ENCODE assay signal across 15 mouse cellular contexts in the genomic region with DNA sequence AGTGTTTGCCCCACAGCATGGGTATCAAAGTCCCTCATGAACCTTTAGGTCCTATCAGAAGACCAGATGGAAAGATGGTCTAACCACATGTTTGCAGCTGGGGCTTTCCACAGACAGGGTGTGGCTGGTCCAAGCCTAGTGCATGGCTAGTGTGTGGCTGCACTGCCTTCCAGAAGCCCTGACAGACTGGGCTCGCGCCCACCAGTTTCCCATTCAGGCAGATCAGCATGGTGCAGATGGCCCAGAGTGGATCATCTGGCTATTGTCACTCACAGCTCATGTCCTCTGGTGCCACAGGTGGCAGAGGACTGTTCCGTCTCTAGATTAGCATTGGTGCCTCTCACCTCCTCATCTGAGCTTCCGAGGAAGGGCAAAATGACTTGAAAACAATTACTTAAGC. TPM values are rescaled to one million over a fixed set of nuclear protein-coding genes. Genes with fewer than 3 reads are reported as not detected.
DNase-seq lines count a peak whose midpoint lies in the region; ATAC-seq and TF ChIP-seq lines count a peak whose summit lies in the region.
"Had no signal": no experiment of that assay in that cellular context is flagged by ENCODE, and none has a peak within 500 bp of the region (broad histone marks: within the 10 kb centered on the region; RNA-seq: fewer than 3 reads in every experiment).

No protein-coding gene starts in this region.

- H3K9ac ChIP-seq in kidney, embryonic 15.5 days = no peak overlapping the region
- 0 out of 2 replicates have a peak overlapping the region, but pooled peaks have one; percentile 20 for H3K9ac ChIP-seq in heart, embryonic 15.5 days
- no peak overlapping the region for H3K9ac ChIP-seq in limb, embryonic 14.5 days (ENCODE audit: low read depth, low read length, severe bottlenecking)
- H3K9ac ChIP-seq: embryonic facial prominence, embryonic 13.5 days; forebrain, postnatal 0 days had no signal

- no peak for DNase-seq in kidney, adult 18-20 months
- DNase-seq in limb, embryonic 14.5 days (ENCODE audit: low spot score) = peak; percentile 45
- DNase-seq in urinary bladder, postnatal 25 days (ENCODE audit: low spot score) = no peak
- DNase-seq: cerebellum, postnatal 14 days; forebrain, postnatal 0 days; kidney, adult 9 months; lung, adult 18-20 months; spleen, adult 18-20 months had no signal

- H3K36me3 ChIP-seq in kidney, embryonic 15.5 days = no peaks in the 10 kb centered on the region
- H3K36me3 ChIP-seq in heart, embryonic 15.5 days = no peaks in the 10 kb centered on the region
- no peaks in the 10 kb centered on the region for H3K36me3 ChIP-seq in limb, embryonic 14.5 days (ENCODE audit: control insufficient read depth, insufficient read depth, low read length)
- H3K36me3 ChIP-seq: embryonic facial prominence, embryonic 13.5 days; hindbrain, embryonic 10.5 days; midbrain, embryonic 10.5 days had no signal

- 0 out of 2 replicates have a peak, but pooled peaks have one; percentile 60 for ATAC-seq in kidney, embryonic 15.5 days (replicated peaks; ENCODE audit: low FRiP score)
- ATAC-seq in common myeloid progenitor, adult 5-6 weeks (replicated peaks; ENCODE audit: low read depth, poor library complexity, severe bottlenecking) = peak; percentile 52; the same call in 1 of the 2 replicates
- ATAC-seq in heart, embryonic 15.5 days (replicated peaks; ENCODE audit: insufficient number of reproducible peaks, insufficient read depth, low FRiP score, low read depth) = 0 out of 2 replicates have a peak, but pooled peaks have one; percentile 58
- peak; percentile 51 for ATAC-seq in limb, embryonic 14.5 days (ENCODE audit: low FRiP score, low read depth)
- ATAC-seq in CD4-positive, CD25-positive, alpha-beta regulatory T cell, adult 4 months = no peak
- ATAC-seq: forebrain, postnatal 0 days had no signal

- 48% methylated on average over 4 of the region's 4 CpGs for WGBS in kidney, embryonic 15.5 days
- 30% methylated on average over 4 of the region's 4 CpGs for WGBS in heart, embryonic 15.5 days
- 36% methylated on average over 4 of the region's 4 CpGs for WGBS in limb, embryonic 14.5 days

- H3K9me3 ChIP-seq in kidney, embryonic 15.5 days (replicated peaks) = peaks cover 9% of the 10 kb centered on the region; the same call in 1 of the 2 replicates
- no peaks in the 10 kb centered on the region for H3K9me3 ChIP-seq in heart, embryonic 15.5 days (replicated peaks)
- no peaks in the 10 kb centered on the region for H3K9me3 ChIP-seq in limb, embryonic 14.5 days (ENCODE audit: control insufficient read depth, low read length)

- no peak overlapping the region for H3K4me3 ChIP-seq in kidney, embryonic 15.5 days (replicated peaks)
- no peak overlapping the region for H3K4me3 ChIP-seq in heart, embryonic 15.5 days
- H3K4me3 ChIP-seq in limb, embryonic 14.5 days (replicated peaks; ENCODE audit: low read length) = no peak overlapping the region
- H3K4me3 ChIP-seq: embryonic facial prominence, embryonic 13.5 days; hindbrain, embryonic 10.5 days; midbrain, embryonic 10.5 days had no signal

- no peak overlapping the region for H3K4me2 ChIP-seq in kidney, embryonic 15.5 days
- H3K4me2 ChIP-seq in heart, embryonic 15.5 days = peak overlapping the region; percentile 33
- H3K4me2 ChIP-seq in limb, embryonic 14.5 days (replicated peaks; ENCODE audit: low read depth, low read length, severe bottlenecking) = no peak overlapping the region
- H3K4me2 ChIP-seq: embryonic facial prominence, embryonic 13.5 days had no signal

- H3K27me3 ChIP-seq in kidney, embryonic 15.5 days = no peaks in the 10 kb centered on the region
- H3K27me3 ChIP-seq in heart, embryonic 15.5 days = no peaks in the 10 kb centered on the region
- H3K27me3 ChIP-seq in limb, embryonic 14.5 days (ENCODE audit: control insufficient read depth, insufficient read depth, low read length) = no peaks in the 10 kb centered on the region
- H3K27me3 ChIP-seq: embryonic facial prominence, embryonic 13.5 days had no signal

- H3K27ac ChIP-seq in kidney, embryonic 15.5 days = no peak overlapping the region
- peak overlapping the region; percentile 91 for H3K27ac ChIP-seq in heart, embryonic 15.5 days
- H3K27ac ChIP-seq in limb, embryonic 14.5 days (replicated peaks; ENCODE audit: low read depth, low read length) = no peak overlapping the region
- H3K27ac ChIP-seq: embryonic facial prominence, embryonic 13.5 days; hindbrain, embryonic 10.5 days; midbrain, embryonic 10.5 days had no signal

- no peak for TF ChIP-seq POLR2A in limb, embryonic 14.5 days (IDR thresholded peaks at IDR 0.05; ENCODE audit: borderline replicate concordance, extremely low read depth, insufficient read depth, insufficient read length)

- H3K4me1 ChIP-seq in kidney, embryonic 15.5 days = peaks cover 14% of the 10 kb centered on the region
- H3K4me1 ChIP-seq in heart, embryonic 15.5 days (replicated peaks) = peaks cover 77% of the 10 kb centered on the region
- peaks cover 7% of the 10 kb centered on the region for H3K4me1 ChIP-seq in limb, embryonic 14.5 days (ENCODE audit: control insufficient read depth, insufficient read depth, low read length)
- H3K4me1 ChIP-seq: midbrain, embryonic 10.5 days had no signal

RNA-seq across cellular contexts. Expression of a gene that starts 33.8 kb away (rescaled TPM):
- polyA plus RNA-seq in kidney, embryonic 15.5 days (2015; fragmentation: Nextera tagmentation; extraction: Ambion mirVana) = 2.9 and 3.0 TPM in 2 replicates
- 0.69 TPM in 1 of 2 replicates, not detected in the other for total RNA-seq in common myeloid progenitor, adult 5-6 weeks (2017)
- polyA plus RNA-seq in heart, embryonic 15.5 days (2015; fragmentation: Nextera tagmentation; extraction: Ambion mirVana) = 39.9 and 44.4 TPM in 2 replicates
- 9.9 and 10.0 TPM in 2 replicates for polyA plus RNA-seq in limb, embryonic 14.5 days (2012; rRNA removed)
- polyA plus RNA-seq in limb, embryonic 14.5 days (2014; fragmentation: Nextera tagmentation; extraction: Ambion mirVana) = 5.5 and 6.9 TPM in 2 replicates
- under 1 TPM; 0.17 to 0.32 TPM for polyA plus RNA-seq in CD4-positive, CD25-positive, alpha-beta regulatory T cell, adult 4 months (2017; shearing (Covaris generic))
